Mouse (Mus musculus) CD4-positive helper T cell, adult 2 months (primary cell): ENCODE results near the gene Pecam1.

Experiments
- DNase-seq: peaks from one replicate; pipeline ENCODE4 v3.0.0-alpha.2; 2012; ENCODE audit warnings: low read depth, missing footprints, low spot score

The Pecam1 gene

DNA sequence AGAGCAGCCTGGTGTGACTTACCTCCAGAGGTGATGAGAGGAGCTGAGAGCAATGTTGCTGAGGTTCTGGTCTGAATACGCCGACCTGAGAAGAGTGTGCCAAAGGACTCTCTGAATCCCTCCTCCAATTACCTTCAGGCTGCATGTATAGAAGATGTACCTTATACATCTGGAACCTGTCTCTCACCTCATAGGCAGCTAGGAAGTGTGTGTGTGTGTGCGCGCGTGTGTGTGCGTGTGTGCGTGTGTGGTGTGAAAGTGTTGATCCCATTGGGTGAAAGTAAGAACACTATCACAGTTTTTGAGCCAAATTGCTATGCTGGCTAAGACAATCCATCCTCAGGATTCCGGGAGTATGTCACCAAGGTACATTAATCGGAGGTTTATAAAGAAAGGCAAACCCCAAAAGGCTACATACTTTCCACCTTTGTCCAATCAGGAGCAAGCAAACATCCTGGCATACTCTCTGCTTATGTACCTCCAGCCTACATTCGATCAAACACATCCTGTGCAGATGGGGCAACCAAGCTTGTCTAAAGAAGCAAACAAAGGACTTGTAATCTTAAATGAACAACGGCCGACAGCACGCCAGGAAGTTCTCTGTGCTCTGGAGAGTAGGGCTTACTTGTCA is at the start of gene Pecam1:
Gene Pecam1, minus strand, starts transcription at position 508 of the 631 bp plus-strand sequence.
- DNase-seq: peak; percentile 91

GRCm38 (mm10) chr11:106795679-106796078 is 45.3 kb upstream of the Pecam1 start:
- no peak for DNase-seq

DNA sequence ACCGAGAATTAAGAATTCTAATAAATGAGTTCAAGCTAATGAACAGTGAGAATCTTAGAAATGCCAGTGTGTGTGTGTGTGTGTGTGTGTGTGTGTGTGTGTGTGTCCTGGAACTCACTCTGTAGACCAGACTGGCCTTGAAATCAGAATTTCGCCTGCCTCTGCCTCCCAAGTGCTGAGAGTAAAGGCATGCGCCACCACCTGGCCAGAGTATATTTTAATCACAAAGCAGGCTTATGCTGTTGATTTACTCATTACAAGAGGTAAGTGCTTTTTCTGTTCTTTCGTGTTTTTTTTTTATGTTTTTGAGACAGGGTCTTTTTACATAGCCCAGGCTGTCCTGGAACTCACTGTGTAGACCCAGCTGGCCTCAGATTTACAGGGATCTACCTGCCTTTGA is 43.4 kb upstream of the Pecam1 start:
- peak; percentile 30 for DNase-seq

GRCm38 (mm10) chr11:106789649-106790048 is 39.2 kb upstream of the Pecam1 start:
- no peak for DNase-seq

DNA sequence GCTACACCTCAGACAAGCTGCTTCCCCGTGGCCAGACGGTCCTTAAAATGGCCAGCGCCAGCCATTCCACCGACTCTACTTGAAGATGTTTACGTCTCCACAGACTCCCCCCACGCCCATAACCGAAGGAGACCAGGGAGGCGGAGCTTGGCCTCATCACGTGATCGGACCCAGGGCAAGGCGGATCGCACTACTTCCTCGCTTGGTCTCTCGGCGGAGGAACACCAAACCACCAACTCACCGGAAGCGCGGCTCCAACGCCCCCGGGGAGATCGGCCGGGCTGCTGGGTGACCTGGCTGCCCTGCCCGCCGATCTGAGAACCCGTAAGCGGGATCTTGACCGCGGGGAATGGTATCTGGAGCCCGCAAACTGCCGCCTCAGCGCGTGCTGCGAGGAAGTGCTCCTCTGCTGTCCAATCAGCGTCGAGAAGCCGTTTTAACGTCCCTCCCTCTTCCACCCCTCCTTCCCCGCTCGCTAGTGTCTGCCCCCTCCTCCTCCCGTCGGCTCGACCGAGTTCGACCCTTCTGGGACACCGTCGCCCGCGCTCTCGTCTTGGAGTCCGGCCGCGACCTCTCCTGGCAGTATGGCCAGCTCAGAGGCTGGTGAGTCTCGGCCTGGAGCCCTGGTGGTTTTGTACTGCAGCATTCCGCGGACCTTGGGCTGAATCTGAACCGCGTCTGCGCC is 38.5 kb upstream of the Pecam1 start, which contains the start of the genes Ddx5 and Cep95:
Gene Ddx5, minus strand, starts transcription at position 411 of the 685 bp plus-strand sequence.
Gene Cep95, plus strand, starts transcription at position 478 of the 685 bp plus-strand sequence.
- DNase-seq: peak; percentile 99

DNA sequence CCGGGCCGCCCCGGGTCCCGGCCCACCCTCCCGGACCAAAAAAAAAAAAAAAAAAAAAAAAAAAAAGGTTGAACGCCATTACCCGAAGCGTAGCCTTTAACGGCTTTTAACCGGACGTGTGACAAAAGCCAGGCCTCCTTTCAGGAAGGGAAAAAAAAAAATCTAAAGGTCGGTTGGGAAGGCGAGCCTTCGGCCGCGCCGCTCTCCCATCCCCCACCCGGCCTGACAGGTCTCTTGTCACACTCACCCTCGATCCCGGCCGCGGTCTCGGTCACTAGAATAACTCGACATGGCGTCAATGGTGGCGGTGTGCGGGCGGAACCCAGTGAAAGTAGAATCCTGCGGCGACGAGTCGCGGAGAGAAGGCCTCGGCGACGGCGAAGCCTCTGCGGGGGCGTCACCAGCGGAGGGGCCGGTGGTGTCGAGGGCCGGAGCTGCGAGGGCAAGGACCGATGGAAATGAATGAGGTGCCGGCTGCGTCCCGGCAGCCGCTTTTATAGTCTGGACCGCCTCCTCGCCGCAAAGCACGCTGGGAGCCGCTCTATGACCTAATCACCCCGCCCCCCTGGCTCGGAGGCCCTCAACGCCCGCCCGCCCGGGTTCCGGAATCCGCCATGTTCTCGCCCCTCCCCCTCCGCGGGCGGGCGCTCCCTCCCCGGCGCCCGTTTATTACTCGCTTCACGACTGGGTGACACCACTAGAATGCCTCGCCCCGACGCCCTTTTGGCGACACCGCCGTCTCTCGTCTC is 37.8 kb upstream of the Pecam1 start:
- peak; percentile 99 for DNase-seq

GRCm38 (mm10) chr11:106787131-106788025 is 37.0 kb upstream of the Pecam1 start:
- peak; percentile 91 for DNase-seq

GRCm38 (mm10) chr11:106785043-106785442 is 34.6 kb upstream of the Pecam1 start:
- no peak for DNase-seq

DNA sequence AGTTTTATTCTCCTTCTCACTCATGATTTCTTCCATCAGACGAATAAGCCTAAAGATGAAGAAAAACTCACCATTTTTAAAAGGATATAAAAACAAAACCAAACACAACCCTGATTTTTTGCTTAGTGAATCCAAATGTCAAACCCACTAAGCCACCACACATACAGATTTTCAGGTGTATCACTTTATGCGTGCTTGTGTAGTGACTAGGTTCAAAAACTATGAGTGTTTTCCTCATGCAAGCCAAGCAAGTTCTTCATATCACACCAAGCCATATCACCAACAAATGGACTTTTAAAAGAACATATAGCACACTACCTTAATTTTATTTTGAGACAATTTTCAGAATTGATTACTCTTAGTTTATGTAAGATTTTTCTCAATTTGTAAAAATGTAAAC is 34.0 kb upstream of the Pecam1 start:
- no peak for DNase-seq

DNA sequence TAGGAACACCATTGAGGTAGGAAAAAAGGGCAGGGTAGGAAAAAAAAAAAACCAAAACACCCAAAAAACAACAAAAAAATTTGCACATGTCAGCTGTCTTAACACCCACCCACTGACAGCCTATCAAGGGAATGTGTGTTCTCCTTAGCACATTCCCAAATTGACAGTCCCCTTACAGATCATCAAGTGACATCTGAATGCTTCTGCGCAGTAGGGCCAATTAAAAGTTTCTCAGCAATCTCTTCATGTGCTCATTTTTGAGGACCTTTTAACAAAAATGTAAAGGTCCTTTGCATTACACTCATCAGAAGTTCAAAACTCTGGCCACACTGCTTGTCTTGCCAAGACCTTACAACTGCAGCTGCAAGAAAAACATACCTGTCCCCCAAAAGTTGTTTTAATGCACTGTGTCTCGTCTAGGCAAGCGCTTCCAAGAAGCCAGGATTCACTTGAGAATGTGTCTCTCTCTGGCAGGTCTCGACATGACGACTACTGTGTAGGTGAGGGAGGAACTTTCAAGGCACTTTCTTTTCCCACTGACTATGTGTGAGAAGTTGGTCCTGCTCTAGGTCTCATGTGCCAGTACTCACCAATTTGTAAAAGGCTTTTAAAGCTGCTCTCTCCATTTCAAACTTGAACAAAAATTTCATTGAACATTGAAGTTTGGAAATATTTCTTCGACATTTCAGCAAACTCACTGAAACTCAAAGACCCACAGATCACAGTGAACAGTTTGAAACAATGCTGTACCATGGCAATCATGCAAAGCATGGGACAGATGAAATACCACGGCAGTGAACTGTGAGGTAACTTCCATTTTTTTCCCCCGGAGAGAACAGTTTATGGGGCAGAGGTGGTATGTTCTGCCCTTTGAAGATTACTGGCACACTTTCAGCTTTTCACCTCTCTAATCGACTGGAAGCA is 32.7 kb upstream of the Pecam1 start:
- DNase-seq: peak; percentile 48

DNA sequence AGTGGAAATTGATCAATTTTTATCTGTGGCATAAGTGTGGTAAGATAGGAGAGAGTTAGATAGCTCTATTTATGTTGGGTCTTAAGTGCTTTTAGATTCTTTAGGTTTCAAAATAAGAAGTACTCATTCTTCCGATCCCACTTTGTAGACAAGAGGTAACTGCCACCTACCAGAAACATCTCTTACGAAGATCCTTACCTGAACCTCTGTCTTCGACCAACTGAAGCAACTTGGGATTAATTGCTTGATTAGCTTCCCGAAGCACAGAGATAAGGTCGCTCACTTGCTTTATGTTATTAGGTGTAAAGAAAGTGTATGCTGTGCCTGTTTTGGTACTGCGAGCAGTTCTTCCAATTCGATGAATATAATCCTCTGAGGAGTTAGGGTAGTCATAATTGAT is 31.8 kb upstream of the Pecam1 start:
- peak; percentile 32 for DNase-seq

DNA sequence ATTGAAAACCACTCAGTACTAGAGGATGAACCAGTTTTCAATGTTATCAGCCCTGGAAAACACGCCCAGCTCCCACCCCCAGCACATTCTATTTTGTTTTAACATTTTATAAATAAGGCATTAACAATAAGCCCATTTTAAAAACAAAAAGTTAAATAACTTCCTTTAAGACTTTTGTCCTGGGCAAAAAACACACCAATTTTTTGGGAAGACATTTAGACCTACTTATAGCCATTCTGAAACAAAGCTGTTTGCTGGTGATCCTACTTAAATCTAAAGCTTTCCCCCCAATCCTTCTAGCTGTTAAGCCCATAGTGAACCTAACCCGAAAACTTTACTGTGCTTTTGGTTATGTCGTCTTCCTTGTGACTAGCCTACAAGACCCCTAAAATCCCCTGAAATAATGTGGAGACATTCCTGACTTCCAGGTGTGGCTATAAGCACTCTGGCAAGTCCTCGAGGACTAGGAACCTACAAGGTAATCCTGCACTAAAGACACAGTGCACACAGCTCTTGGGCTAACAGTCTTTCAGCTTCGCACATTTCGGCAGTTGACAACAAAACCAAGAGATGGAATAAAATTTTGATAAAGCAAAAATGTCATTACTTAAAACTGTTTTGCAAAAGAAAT is 30.3 kb upstream of the Pecam1 start:
- peak; percentile 48 for DNase-seq

DNA sequence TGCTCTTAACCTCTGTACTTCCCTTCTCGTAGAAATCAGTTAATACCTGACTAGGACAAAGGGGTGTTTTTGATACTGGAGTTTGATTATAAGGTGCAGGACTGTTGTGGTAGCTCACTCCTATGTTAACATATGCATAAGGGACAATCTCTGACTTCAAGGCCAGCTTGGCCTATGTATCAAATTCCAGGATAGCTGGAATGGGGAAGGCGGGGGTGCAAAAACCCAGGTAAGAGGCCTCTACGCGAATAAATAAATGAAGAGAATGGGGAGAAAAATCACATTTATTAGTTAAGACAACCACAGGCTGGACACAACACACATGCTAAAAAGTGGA is 29.6 kb upstream of the Pecam1 start:
- no peak for DNase-seq

DNA sequence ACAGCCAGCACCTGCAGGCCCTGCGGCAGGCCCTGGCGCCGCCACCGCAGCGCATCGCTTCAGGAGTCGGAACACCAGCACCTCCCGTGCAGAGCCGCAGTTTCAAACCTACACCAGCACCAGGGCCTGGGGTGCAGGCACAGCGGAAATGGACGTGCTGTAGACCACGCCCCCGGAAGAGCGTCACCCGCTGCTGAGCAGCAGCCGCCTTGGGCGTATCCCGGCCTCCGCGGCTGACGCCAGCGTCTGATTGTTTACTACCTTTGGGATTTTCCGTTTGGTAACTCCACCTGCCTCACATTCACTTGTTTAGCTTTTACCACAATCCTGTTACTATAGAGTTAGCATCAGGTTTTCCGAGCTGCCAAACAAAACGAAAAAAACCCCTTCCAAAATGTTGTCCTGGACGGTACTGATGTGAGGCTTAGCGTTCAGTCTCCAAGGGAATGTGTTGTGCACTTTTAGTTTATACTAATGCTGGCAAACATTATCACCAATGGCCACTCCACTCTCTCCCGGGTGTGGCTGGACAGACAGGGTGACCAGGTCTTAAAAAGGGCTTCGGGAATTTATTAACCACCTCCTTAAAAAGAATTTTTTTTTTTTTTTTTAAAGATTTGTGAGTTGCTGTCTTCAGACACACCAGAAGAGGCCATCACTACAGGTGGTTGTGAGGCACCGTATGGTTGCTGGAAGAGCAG is 29.1 kb upstream of the Pecam1 start, which contains the start of gene Polg2:
Gene Polg2, minus strand, starts transcription at position 150 of the 701 bp plus-strand sequence.
- peak; percentile 99 for DNase-seq

- no peak for DNase-seq
Observed at GRCm38 (mm10) chr11:106778589-106779387, 28.4 kb upstream of the Pecam1 start.

DNA sequence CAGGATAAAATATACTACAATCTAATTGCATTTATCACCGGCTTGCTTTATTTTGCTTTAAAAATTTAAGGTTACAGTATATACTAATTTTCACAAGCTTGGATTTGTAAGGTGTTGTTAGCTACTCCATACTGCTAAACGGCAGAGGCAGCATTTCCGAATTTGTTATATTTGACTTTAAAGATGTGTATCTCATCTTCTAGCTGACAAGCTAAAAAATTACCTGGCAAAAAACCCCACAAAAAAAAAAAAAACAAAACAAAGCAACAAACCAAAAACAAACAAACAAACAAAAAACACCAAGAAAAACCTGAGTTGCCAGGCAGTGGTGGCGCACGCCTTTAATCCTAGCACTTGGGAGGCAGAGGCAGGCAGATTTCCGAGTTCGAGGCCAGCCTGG is 27.7 kb upstream of the Pecam1 start:
- DNase-seq: peak; percentile 55

DNA sequence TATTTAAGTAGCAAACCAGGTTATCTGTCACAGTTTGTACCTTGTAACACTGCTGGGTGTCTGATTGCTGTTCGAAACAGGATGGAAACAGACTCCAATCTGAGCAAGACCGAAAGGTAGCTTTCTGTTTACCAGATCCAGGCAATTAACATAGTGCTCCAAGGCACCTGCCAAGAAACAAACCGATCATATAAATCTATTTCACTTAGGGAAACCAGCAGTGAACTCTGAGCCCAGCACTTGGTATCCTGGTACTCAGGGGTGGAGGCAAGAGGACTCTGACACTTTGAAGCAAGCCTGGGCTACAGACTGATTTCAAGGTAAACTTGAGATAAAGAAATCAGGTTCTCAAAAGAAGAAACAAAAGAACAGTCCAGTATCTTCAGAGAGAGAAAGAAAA is 27.0 kb upstream of the Pecam1 start:
- peak; percentile 36 for DNase-seq

DNA sequence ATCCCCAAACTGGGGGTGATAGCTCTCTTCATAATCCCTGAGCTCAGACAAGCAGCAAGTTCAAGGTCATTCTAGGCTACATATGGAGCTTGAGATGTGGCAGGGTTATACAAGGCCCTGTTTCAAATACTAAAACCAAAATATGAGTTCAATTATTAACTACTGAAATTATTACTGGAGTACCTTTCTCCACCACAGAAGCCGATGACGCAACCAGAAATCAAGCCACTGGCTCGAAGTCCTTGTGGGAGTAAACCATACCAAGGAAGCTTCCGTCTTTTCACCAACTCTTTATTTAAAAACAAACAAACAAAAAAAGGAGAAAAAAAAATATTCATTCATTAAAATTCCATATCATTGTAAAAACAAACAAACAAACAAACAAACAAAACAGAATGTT is 26.5 kb upstream of the Pecam1 start:
- no peak for DNase-seq
